Mouse (Mus musculus) T-helper 1 cell (primary cell): ENCODE data around the gene Itih1.

ENCODE experiments used
- in situ Hi-C: fragments of 300-600 bp; cut with MboI, MseI; formaldehyde crosslinking; loops from one replicate; pipeline ENCODE4 v1.15.1; 2025; ENCODE audit warnings: high pct_unique_total_duplicates

The Itih1 gene

DNA sequence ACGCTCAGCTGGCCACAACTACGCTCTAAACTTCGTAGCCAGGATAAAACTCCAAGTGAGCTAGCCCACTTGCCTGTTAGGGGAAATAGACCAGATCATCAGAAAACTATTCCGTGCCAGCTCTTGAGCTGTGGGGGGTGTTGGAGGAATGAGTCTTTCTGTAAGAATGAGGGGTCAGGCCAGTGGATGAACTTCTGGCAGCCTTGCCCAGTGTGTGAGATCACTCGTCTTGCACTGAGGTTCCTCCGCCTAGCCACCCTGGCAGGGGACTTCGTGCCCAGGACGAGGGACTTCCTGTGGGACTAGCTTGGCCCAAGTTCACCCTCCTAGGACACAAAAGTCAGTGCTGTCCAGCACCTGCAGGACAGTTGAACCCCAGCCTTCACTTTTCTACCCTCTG lies 38.8 kb downstream of the Itih1 start:
- in situ Hi-C loops: no loop called here

DNA sequence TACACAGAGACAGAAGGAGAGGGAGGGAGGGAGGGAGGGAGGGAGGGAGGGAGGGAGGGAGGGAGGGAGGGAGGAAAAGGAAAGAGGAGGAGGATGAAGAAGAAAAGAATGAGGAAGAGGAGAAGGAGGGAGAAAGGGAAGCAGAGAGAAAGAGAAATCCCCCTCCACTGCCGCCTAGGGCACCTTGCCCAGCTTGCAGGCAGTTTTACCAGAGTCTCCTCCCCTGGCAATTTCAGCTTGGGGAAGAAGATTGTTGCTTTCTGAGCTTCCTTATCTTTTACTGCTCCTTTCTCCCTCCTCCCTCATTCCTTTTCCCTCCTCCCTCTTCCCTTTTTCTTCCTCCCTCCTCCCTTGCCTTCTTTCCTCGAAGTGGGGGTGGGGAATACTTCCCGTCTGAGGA lies 40.1 kb downstream of the Itih1 start:
- in situ Hi-C loops: no loop called here

DNA sequence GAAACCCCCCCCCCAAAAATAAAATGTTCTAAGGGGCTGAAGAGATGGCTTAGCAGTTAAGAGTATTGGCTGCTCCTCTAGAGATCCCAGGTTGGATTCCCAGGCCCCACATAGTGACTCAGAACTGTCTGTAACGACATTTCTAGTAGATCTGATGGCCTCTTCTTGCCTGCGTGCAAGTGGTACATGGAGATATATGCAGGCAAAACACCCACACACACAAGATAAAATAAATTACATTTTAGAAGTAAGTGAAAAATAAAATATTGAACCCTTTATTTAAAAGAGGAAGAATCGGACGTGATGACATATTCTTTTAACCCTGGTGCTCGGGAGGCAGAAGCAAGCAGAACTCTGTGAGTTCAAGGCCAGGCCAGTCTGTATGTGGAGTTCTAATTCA lies 40.5 kb downstream of the Itih1 start:
- in situ Hi-C loops: no loop called here

DNA sequence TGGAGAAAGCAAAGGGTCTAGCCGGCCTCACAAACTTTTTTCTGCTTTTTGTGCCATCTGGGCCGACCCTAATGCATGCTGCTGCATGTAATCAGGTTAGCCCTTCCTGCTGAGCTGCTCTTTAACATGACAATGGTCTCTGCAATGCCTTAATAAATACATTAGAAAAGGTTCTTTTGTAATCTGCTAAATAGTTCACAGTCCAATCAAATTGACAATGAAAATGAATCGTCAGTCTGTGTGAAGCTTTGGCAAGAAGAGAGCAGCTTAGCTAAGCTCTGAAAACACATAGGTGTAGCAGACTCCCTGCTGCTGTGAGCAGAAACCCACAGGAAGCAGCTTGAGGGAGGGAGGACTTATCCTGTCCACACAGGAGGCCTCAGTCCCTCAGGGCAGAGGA lies 43.1 kb downstream of the Itih1 start:
- in situ Hi-C loops: no loop called here

DNA sequence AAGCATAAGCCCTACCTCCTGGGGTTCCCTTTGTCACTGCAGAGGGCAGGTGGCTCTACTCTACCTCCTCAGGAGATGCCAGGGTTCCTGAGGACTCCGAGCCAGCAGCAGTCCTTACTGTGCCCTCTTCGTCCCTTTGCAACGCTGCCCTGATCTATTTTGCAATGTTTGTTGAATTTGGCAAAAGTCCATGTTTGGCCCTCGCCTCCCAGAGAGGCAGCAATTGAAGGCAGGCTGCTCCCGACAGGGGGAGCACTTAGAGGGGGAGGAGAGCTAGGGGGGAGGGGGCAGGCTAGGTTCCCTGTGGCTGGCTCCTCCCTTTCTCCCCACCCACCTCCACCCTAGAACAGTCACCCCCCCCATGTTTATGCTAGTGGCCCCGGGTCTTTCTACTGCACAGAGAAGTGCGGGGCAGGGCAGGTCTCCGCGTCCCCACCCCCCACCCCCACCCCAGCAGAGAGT lies 54.8 kb downstream of the Itih1 start:
- in situ Hi-C loops: no loop called here

DNA sequence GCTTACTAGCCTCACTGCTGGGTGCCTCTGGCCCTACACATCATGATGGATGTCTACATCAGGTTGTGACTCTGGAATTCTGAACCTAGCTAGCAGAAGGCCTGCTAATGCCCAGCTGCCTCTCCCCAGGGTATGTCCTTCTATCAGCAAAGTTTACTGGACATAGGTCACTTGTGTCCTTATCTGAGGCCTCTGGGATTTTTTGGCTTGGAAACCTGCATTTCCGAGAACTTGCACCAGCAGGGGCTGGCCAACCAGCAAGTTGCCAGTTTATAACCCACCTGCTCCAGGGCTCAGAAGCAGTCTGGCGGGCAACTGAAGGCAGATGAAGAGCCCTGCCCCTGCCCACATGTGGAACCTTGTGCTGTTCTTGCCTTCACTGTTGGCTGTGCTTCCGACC lies 56.9 kb downstream of the Itih1 start, which contains the start of gene Itih4:
TSS of gene Itih4 (plus strand) at position 273 of the 400 bp plus-strand sequence.
- in situ Hi-C loops: no loop called here

DNA sequence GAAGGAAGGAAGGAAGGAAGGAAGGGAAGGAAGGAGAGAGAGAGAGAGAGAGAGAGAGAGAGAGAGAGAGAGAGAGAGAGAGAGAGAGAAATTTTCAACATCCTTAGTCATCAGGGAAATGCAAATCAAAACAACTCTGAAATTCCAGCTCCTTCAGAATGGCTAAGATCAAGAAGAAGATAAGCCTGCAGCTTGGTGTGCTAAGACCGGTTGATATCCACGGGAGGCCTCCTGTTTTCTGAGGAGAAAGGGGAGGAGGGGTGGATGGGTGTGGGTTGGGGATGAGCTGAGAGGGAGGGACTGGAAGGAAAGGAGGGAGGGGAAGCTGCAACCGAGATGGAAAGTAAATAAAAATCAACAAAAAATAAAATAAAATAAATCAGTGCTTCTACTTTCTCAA lies 57.8 kb downstream of the Itih1 start:
- in situ Hi-C loops: no loop called here

DNA sequence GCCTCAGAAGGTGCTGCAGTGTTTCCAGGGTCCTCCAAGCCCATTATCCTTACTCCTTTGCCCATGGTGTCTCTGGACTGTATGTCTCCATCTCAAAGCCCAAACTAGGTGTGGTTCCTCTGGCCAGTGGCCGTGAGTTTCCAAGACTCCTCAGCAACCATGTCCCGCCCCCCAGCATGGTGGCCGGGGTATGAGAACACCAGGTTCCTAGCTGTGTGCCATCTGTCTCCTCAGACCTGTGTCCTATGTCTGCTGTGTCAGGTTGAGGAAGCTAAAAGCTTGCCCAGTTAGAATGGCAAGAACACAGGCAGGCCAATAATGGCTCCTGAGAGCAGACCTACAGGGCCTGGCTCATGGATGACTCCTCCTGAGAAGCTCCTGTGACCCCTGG lies 61.4 kb downstream of the Itih1 start:
- in situ Hi-C loops: no loop called here

DNA sequence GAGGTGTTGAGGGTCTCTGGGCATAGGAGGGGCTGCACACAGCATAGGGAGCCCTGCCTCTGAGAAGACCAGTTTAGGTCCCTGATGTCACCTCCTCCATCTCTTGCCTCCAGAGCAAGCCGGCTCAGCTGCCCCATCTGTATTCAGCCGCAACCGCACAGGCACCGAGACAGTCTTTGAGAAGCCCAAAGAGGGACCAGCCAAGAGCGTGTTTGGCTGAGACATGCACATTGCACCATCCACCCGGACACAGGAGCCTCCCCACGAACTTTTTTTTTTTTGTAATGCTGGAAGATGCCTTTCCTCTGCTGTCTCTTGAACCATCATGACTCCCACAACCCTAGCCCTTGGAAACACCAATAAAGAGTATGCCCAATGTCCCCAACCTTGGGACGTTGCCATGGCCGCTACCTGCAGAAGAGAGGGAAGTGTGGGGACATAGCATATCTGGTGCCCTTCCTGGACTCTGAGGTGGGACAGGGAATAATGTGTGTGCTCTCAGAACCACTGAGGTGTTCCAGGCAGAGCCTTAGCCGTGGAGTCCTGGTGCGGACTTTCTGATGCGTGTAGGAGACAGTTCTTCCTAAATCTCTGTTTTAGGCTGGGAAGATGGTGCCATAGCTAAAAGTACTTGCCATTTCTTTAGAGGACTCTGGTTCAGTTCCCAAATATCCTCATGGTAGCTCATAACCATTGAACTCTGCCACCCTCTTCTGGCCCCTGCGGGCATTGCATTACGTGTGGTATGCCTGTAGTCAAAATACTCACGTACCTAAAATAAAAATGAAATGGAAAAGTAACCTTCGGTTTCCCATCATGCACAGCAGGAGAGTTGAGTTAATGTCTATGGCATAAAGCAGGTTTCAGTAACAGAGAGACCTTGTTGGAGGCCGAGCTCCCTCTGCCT lies 62.0 kb downstream of the Itih1 start:
- in situ Hi-C loops: no loop called here

DNA sequence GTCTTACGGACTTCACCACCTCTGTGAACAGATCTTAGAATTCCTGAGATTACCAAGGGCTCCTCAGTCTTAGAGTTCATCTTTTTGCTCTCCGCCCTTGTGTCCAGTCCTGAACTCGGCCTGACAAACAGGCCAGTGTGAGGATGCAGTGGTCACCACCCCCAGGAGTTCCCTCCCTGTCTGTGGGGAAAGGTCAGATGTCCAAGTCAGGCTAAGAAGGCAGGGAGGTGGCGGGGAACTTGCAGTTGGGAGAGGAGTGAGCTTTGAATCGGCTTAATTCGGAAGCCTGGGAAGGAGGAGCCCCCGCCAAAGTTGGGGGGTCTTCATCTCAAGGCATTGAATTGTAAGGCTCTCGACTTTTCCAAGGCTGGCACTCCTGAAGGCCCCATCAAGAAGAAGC lies 62.8 kb downstream of the Itih1 start:
- in situ Hi-C loops: no loop called here

DNA sequence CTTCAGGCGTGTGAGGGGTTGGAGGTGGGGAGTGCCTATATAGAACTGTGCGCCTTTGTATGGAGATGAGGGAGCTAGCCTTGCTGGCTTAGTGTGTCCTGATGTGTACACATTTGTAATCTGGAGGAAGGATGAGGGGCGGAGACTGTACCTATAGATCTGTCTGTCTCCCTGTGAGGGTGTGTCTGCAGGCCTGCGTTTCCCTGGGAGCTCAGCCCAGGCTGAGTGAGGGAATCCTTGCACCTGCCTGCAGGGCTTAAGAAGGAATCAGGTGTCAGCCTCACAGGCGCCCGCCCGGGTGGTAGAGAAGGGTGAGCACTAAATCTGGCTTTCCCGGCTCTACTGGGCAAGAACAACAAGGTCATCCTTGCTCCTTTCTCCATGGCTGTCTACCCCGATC lies 63.3 kb downstream of the Itih1 start:
- in situ Hi-C loops: no loop called here
